Mouse (Mus musculus): Measurements from ENCODE around the gene Gli3.

Gli3 gene

GRCm38 (mm10) chr13:15550731-15551130 lies 87.7 kb downstream of the Gli3 start:
- DNase-seq (ENCODE audit: low read depth, low spot score), result no peak

DNA sequence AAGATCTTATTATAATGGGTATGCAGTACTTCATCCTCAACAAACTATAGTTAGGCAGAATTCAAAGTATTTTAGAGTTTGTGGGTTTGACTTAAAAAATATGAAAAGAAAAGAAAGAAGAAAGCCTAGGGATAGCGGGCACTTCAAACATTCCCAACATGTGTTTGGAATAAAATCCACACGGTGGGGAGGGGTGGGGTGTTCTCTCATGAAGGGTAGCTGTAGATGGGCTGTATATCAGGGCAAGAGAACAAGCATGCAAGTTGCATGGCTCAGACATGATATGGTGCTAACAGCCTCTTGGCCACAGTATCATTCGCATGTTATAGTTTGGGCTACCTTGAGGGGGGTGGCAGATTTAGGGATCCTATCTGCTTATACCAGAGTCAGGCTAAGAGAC lies 89.0 kb downstream of the Gli3 start:
- DNase-seq (ENCODE audit: low read depth, low spot score), result no peak

DNA sequence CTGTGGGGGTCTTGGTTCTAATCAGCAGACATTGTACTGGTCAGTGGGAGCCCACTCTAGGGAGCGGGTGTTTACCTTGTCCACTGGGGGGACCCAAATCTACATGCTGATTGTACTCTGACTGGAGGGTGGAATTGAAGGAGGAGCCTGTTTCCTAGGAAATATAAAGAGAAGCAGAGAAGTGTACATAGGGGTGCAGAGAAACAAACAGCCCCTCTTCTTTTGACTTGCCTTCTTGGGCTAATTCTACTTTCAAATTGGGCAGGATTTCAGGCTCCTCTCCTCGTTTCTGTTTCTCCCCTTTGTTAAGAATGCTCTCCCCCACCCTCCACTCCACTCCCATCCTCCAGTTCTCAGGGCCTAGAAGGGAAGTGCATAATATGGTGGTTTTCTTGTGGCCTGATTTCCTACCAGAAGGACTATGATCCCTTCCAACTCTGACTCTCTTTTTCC lies 93.6 kb downstream of the Gli3 start:
- DNase-seq (ENCODE audit: low read depth, low spot score), result no peak

DNA sequence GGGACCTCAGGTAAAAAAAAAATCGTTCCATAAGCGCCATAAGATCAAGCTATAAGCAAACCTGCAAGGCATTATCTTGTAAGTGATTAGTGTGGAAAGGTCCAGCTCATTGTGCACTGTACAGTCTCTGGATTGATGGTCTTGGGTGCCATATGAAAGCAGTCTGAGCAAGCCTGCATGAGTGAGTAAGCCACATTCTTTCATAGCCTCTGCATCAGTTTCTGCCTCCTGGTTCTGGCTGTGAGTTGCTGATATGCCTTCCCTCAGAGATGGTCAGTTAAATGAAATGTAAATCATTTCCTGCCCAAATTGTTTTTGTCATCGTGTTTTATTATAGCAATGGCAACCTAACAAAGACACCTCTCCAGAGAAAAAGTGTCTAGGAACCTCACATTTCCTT lies 98.4 kb downstream of the Gli3 start:
- DNase-seq (ENCODE audit: low read depth, low spot score), result no peak

GRCm38 (mm10) chr13:15570908-15571568 lies 108.0 kb downstream of the Gli3 start:
- DNase-seq (ENCODE audit: low read depth, low spot score), result no peak

- no peak for DNase-seq (ENCODE audit: low read depth, low spot score)
Observed at GRCm38 (mm10) chr13:15577133-15577917, 114.3 kb downstream of the Gli3 start.

GRCm38 (mm10) chr13:15580458-15580857 lies 117.4 kb downstream of the Gli3 start:
- DNase-seq (ENCODE audit: low read depth, low spot score), result no peak

- DNase-seq (ENCODE audit: low read depth, low spot score), result no peak
Observed at GRCm38 (mm10) chr13:15585941-15586340, 122.9 kb downstream of the Gli3 start.

DNA sequence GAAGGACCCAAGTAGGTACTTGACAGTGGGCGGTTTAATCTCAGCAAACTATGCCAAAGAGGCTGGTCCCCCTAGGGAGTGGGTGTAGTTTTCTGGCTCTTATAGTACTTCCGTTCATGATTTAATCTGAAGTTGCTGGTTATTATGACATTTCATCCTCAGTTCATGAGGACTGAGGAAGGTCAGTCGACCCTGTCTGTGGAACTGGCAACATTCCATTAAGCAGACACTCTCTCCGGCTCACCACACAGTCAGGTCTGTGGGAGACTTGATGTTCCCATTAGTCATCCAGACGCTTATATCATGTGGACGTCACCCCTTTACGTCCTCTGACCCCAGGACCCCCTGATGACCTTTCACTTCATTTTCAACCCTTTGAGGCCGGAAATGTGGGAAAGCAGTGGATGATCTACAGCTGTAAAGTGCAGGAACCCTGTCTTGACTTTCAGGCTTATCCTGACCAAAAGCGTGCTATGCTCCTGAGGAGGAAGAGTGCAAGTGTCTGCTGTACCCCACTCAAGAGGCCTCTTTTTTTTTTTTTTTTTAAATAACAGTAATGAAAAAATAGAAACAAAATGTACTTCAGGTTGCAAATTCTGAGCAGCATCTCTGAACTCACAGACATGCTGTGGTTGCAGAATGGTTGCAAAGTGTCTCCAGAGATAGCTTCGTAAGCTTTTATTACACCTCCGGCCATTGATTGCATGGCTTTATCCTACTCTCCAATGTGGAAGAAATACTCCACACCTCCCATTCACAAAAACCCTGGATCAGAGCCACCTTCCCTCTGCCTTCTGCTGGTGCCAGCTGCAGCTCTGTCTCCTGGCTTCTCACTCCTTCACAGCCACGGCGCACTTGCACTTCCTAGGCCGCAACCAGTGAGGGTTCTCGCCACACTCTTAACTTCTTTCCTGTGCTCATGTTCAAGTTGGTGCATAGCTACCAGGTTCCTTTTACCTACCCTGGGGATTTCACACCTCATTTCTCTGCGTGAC lies 125.5 kb downstream of the Gli3 start:
- DNase-seq (ENCODE audit: low read depth, low spot score), result no peak

GRCm38 (mm10) chr13:15590326-15590933 lies 127.4 kb downstream of the Gli3 start:
- no peak for DNase-seq (ENCODE audit: low read depth, low spot score)

DNA sequence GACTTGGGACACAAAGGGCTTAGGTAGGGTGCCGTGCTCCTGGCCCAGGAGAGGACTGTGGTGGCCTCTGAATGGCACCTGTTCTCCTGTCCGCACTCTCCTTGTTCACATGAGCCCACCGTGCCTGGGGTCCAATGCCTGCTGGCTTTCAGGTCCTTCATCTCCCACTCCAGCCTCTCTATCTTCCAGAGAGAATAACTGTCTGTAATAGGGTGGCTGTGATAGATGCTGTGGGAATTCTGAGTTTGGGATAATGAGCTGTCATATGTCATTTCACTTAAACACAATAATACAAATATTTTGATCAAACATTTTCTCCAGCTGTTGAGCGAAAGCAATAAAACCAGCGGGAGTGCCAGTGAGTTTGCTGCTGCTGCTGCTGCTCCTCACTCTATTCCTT lies 133.6 kb downstream of the Gli3 start:
- DNase-seq (ENCODE audit: low read depth, low spot score), result no peak

DNA sequence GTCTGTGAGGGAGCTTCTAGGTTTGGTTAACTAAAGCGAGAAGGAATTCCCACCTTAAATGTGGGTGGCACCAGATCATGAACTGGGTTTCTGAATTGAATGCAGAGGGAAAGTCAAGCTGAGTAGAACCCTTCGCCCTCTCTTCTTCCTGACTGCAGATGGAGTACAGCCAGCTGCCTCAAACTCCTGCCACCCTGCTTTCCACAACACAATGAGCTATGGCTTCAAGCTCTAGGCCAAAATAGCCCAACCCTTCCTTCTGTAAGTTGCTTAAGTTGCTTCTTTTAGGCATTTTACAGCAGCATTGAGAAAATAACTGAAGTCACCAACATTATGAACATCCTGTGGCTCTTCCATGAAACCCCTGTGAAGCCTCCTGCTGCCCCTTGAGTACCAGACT lies 136.7 kb downstream of the Gli3 start:
- no peak for DNase-seq (ENCODE audit: low read depth, low spot score)

GRCm38 (mm10) chr13:15602161-15602560 lies 139.1 kb downstream of the Gli3 start:
- no peak for DNase-seq (ENCODE audit: low read depth, low spot score)

DNA sequence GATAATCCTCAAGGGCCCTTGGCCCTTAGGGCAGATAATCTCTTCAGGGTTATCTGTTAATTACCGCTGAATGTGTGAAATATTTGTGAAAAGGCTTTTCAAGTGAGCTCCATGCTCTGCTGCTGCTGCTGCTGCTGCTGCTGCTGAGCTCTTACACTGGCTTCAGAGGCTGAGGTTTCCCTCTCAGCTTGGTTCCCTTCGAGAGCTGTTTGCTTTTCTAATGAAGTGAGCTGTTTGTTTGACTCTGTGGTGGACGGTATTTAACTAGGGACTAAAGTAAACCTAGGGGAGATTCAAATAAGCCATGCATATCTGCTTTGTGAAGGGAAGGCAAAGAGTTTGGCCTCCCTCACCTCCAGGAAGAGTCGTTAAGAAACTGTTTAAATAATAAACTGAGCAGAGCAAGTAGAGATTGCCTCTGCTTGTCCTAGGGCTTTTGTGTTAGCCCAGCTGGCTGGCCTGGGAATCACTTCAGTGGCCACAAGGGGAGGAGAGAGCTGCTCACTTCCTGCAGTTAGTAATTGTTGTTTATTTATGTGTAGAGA lies 139.7 kb downstream of the Gli3 start:
- no peak for DNase-seq (ENCODE audit: low read depth, low spot score)

GRCm38 (mm10) chr13:15604074-15604473 lies 141.0 kb downstream of the Gli3 start:
- DNase-seq (ENCODE audit: low read depth, low spot score), result no peak

DNA sequence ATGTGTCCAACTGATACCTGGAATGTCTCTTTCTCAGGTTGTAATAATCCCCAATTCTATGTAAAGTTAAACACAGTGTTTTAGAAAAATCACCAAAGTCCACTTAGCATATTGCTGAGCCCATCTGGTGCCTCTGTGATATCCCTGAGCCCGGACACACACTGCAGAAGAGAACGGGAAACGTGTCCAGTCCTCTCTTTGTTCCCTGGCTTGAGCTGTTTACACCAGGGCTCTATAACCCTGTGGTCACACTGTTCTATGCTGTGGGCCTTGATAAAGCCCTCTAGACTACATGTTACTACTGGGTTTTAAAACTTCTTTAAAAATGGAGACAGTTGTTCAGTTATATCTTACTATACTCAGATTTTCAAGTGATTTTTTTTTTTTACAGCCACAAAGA lies 154.4 kb downstream of the Gli3 start:
- no peak for DNase-seq (ENCODE audit: low read depth, low spot score)

GRCm38 (mm10) chr13:15618051-15618692 lies 155.1 kb downstream of the Gli3 start:
- no peak for DNase-seq (ENCODE audit: low read depth, low spot score)

DNA sequence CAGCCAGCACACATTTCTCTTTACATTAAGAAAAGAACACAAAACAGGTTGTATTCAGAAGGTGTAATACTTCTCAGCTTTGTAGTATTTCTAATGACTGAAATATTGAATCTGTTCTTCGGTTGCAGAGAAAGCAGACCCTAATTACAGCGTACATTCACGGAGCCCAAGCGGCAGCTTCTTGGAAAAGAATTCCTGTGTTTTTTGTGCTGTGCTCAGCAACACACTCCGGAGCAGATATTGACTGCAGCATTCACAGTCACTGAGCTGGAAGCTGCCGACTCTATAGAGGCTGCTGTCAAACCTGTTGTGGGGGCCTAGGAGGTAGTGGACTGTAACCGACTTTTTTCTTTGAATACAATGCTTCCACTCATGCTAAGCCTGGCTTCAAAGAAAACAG lies 158.0 kb downstream of the Gli3 start:
- DNase-seq (ENCODE audit: low read depth, low spot score), result no peak

- DNase-seq (ENCODE audit: low read depth, low spot score), result no peak
Observed at GRCm38 (mm10) chr13:15624490-15625353, 161.7 kb downstream of the Gli3 start.

DNA sequence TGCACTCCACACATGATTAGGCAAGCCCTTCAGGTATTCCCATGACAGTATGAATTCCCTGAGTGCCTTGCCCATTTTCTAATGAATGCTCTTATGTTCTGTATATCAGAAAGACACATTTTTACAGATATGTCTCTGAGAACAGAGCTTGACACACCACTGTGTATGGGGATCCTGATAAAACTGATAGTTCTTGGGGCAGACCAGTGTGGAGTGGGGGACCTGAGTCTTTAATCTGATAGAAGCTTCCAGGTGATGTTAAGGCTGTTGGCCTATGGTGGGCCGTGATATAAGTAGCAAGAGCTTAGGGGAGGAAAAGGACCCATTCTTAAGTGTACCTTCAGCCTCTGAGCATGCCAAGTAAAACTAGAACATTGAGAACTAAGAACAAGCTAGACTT lies 178.5 kb downstream of the Gli3 start:
- no peak for DNase-seq (ENCODE audit: low read depth, low spot score)

All from retina, postnatal 7 days (tissue).